Mouse (Mus musculus) CH12.LX (cell line): Measurements from ENCODE around the gene Anln.

ENCODE experiments used
- CTCF ChIP-seq, 2 experiments: IDR thresholded peaks in 1 of 2; conservative IDR thresholded peaks in 1 of 2; 2 replicates each; pipeline ENCODE4 v1.5.1; 2011 to 2012; ENCODE audit warnings: low read depth in 2 of 2, low read length in 2 of 2, improper control_type of control experiment in 1 of 2, inconsistent platforms in 1 of 2, mild to moderate bottlenecking in 1 of 2, moderate library complexity in 1 of 2
- SMC3 ChIP-seq: IDR thresholded peaks from 2 replicates; pipeline ENCODE4 v1.6.1; 2011; ENCODE audit warnings: low read depth, low read length, improper control_type of control experiment

- TF ChIP-seq CTCF (conservative IDR thresholded peaks at IDR 0.05 in 1 of 2, IDR thresholded peaks at IDR 0.05 in 1 of 2; ENCODE audit: low read depth in 2 of 2, low read length in 2 of 2) (no peak), SMC3 (no peak)
Measured at GRCm38 (mm10) chr9:22376086-22376485, 12.9 kb downstream of the Anln start.
